Mouse (Mus musculus): Measurements from ENCODE around the gene Cmtm1. TPM values are rescaled to one million over a fixed set of nuclear protein-coding genes. Genes with fewer than 3 reads are reported as not detected.
A peak's percentile ranks its signal among the peaks of the same experiment; 100 is the strongest.
"Not testable (repeated sequence)": the region's sequence is repeated elsewhere in the genome, so short reads cannot be mapped to it uniquely, and the experiment has no call there.

Gene Cmtm1
- total RNA-seq (2021) = not detected

GRCm38 (mm10) chr8:104309441-104310155, at the start of gene Cmtm1, which contains the start of gene Gm45711:
Gene Cmtm1, minus strand, starts transcription at chr8:104310145.
Gene Gm45711, minus strand, starts transcription at chr8:104310081.
- intact Hi-C loops (cut with DNase I) = not testable (repeated sequence)
- DNase-seq (ENCODE audit: low spot score in 2 of 2) = peak; percentile 12 to 15

GRCm38 (mm10) chr8:104358637-104359036, 48.7 kb upstream of the Cmtm1 start:
- no peak for DNase-seq (ENCODE audit: low spot score in 2 of 2)
- intact Hi-C loops (cut with DNase I) = no loop called here

GRCm38 (mm10) chr8:104354504-104354903, 44.6 kb upstream of the Cmtm1 start:
- intact Hi-C loops (cut with DNase I) = no loop called here

DNA sequence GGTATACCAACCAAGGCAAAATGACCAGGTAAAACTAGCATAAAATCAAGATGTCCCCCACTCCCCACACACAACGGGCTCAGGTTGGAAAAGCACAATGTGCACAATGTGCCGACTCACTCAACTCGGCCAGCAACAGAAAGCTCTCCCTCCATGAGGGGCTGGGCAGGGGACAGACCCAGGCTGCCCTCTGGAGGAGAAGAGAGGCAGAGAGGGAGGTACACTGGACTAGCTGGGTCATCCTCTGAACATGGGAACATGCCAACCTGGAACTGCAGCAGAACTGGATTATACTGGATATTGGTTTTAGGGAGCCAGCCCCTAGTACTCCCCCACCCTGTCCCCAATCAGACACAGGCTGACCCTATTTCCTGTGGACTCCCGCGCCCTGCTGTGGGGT, 43.2 kb upstream of the Cmtm1 start:
- DNase-seq (ENCODE audit: low spot score in 2 of 2) = no peak
- intact Hi-C loops (cut with DNase I) = no loop called here

More at GRCm38 (mm10) chr8:104354504-104354903, 44.6 kb upstream of the Cmtm1 start:
- DNase-seq (ENCODE audit: low spot score in 2 of 2) = no peak

DNA sequence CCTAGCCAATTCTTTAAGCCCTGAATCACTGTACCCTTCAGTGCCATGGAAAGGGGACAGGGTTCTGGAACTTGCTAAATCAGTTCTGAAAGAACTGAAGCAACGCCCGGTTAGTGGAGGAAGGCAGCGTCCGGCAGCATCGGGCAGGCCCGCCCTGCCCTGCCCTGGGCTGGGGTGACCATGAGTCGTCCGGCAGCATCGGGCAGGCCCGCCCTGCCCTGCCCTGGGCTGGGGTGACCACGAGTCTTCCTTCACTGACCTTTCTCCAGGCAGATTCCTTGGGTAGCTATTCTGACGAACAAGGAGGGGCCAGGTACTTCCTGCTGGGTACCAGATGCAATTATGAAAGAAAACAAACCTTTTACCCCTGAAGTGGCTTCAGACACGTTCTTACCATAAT, 40.1 kb upstream of the Cmtm1 start:
- intact Hi-C loops (cut with DNase I) = no loop called here
- DNase-seq (ENCODE audit: low spot score in 2 of 2) = no peak

- DNase-seq (ENCODE audit: low spot score in 2 of 2) = no peak
- intact Hi-C loops (cut with DNase I) = loop anchor here (10.0 kb wide), 1 partner anchor 166 kb away; no protein-coding TSS in a partner anchor
These were observed 39.0 kb upstream of the Cmtm1 start for GRCm38 (mm10) chr8:104348971-104349370.

GRCm38 (mm10) chr8:104346706-104347105, 36.8 kb upstream of the Cmtm1 start:
- intact Hi-C loops (cut with DNase I) = loop anchor here (10.0 kb wide), 1 partner anchor 168 kb away; no protein-coding TSS in a partner anchor
- no peak for DNase-seq (ENCODE audit: low spot score in 2 of 2)

DNA sequence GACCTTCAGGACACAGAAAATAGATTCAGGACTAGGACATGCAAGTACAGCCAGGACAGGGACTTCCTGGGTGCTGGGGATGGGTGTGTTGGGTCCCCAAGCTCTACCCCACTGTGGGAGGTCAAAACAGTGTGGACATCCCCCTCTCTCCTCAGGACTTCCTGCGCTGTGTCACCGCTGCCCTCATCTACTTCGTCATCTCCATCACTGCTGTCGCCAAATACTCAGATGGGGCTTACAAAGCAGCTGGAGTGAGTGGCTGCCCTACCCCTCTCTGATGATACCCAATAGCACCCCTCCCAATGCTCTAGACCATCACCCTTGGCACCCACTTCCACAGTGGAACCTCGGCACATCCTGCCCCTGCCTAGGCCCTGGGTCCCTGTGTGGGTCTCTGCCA, 34.7 kb upstream of the Cmtm1 start:
- intact Hi-C loops (cut with DNase I) = loop anchor here (2.0 to 10.0 kb wide), 6 partner anchors 58 to 228 kb away; partner anchors contain the start of genes Cklf and Dync1li2
- no peak for DNase-seq (ENCODE audit: low spot score in 2 of 2)

GRCm38 (mm10) chr8:104343957-104344356, 34.0 kb upstream of the Cmtm1 start:
- DNase-seq (ENCODE audit: low spot score in 2 of 2) = peak; percentile 82 to 85
- intact Hi-C loops (cut with DNase I) = loop anchor here (2.0 to 10.0 kb wide), 7 partner anchors 58 to 228 kb away; partner anchors contain the start of genes Cklf and Dync1li2

- DNase-seq (ENCODE audit: low spot score in 2 of 2) = no peak
- intact Hi-C loops (cut with DNase I) = loop anchor here (2.0 to 10.0 kb wide), 6 partner anchors 60 to 230 kb away; partner anchors contain the start of gene Cklf
These were observed 32.5 kb upstream of the Cmtm1 start for GRCm38 (mm10) chr8:104342426-104342825.

DNA sequence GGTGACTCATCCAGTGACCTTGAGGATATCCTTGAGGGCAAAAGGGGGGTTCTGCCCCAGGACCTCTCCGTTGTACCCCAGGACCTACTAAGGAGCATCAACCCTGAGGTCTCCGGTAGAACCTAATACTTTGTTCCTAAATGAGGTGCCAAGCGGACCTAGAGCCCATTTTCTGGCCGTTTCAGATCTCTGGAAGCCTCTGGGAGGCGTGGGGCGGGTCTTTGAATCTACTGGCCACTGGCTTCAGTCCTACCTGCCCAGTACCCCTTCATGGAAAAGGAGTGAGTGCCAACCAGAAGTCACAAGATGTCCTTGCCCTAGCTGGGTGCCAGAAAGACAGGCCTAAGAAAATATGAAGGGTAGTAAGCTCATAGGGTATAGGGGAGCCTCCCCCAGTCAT, 31.7 kb upstream of the Cmtm1 start:
- intact Hi-C loops (cut with DNase I) = loop anchor here (2.0 to 10.0 kb wide), 6 partner anchors 61 to 231 kb away; partner anchors contain the start of gene Cklf
- no peak for DNase-seq (ENCODE audit: low spot score in 2 of 2)

- intact Hi-C loops (cut with DNase I) = loop anchor here (5.0 to 10.0 kb wide), 5 partner anchors 61 to 231 kb away; partner anchors contain the start of gene Cklf
- peak in 1 of 2 experiments; percentile 25 for DNase-seq (ENCODE audit: low spot score in 2 of 2)
These were observed 31.2 kb upstream of the Cmtm1 start for GRCm38 (mm10) chr8:104341106-104341561.

GRCm38 (mm10) chr8:104340233-104341105, 30.5 kb upstream of the Cmtm1 start:
- intact Hi-C loops (cut with DNase I) = loop anchor here (5.0 to 10.0 kb wide), 5 partner anchors 62 to 232 kb away; partner anchors contain the start of gene Cklf

DNA sequence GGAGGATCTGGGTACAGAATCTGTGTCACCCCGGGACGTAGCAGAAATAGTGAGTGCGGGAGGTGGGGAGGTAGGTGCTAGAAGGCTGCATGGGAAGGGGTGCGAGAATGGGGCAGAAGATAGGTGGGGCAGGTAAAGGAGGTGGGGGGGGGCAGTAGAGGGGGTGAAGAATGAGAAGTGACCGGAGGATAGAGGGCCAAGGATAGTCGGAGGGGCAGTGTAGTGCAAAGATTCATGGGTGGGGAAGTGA, 30.0 kb upstream of the Cmtm1 start:
- DNase-seq (ENCODE audit: low spot score in 2 of 2) = no peak
- intact Hi-C loops (cut with DNase I) = loop anchor here (5.0 to 10.0 kb wide), 5 partner anchors 62 to 232 kb away; partner anchors contain the start of gene Cklf

More at GRCm38 (mm10) chr8:104340233-104341105, 30.5 kb upstream of the Cmtm1 start:
- peak; percentile 59 to 69 for DNase-seq (ENCODE audit: low spot score in 2 of 2)

DNA sequence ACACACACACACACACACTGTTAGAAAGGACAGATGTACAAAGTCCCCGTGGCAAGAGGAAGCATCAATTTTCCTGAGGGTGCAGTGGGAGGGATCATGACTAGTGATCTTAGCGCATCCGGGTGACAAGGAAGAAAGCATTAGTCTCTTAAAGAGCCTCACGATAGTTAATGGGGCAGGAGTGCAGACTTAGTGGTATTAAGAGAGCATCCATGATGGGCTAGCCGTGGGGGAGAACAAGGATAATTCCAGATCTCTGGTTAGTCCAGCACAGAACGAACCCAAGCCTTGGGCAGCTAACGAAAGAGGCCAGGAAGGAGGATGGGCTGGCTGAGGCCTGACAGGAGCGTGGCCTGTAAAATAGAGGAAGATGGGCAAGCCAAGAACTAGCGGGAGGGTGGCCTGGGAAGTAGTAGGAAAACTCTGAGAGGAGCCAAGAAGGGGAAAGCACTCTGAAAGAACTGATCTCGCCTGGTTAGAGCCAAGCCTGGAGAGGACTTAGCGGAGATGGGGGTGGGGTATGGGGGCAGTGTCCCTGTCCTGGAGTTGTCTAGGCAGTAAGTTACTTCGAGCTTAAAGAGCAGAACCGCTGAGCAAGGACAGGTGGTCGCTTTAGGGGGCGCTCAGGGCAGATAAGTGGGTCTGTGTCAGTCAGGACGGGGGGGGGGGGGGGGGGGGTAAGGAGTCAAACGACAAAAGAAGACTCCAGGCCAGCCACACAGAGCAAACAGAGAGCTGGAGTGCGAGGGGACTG, 29.5 kb upstream of the Cmtm1 start, which contains the start of gene Cmtm3:
Gene Cmtm3, plus strand, starts transcription at position 182 of the 754 bp plus-strand sequence.
- intact Hi-C loops (cut with DNase I) = no loop called here
- no peak for DNase-seq (ENCODE audit: low spot score in 2 of 2)

DNA sequence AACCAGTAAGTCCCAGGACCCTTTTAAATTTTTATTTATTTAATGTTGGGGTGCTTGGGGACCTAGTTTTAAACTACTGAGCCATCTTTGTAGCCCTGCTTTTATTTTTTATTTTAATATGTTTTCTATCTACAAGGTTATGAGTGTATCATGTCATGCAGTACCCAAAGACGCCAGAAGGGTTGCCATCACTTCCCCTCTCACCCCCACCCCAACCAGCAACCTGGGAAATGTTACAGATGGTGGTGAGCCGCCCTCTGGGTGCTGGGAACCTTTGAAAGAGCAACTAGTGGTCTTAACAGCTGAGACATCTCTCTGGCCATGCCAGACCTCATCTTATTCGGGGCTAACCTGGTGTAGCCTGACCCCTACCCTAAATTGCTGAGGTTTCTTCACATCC, 27.9 kb upstream of the Cmtm1 start:
- intact Hi-C loops (cut with DNase I) = no loop called here
- DNase-seq (ENCODE audit: low spot score in 2 of 2) = no peak

DNA sequence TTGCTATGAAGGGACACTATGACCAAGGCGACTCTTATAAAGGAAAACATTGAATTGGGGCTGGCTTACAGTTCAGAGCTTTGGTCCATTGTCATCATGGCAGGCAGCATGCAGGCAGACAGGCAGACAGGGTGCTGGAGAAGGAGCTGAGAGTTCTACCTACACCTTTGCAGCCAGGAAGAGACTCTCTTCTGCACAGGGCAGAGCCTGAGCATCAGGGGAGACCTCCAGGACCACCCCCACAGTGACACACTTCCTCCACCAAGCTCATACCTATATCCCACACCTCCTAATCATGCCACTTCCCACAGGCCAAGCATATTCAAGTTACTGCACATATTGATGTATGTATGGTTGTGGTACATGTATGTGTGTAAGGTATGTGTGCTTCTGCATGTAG, 26.9 kb upstream of the Cmtm1 start:
- intact Hi-C loops (cut with DNase I) = no loop called here
- DNase-seq (ENCODE audit: low spot score in 2 of 2) = no peak

DNA sequence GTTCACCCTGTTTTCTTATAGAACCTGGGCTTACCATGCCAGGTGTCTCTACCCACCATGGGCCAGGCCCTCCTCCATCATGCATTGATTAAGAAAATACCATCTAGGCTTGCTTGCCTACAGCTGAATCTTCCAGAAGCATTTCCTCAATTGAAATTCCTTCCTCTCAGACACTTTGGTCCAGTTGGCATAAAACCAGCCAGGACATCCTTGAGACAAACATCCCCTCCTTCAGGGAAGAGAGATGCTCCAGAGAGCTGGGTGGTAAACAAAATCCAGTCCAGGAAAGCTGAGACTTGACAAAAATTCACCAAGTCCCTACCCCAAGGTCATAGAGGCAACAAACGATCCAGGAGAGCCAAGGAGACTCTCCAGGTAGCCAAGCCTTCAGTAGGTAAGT, 24.3 kb upstream of the Cmtm1 start:
- no peak for DNase-seq (ENCODE audit: low spot score in 2 of 2)
- intact Hi-C loops (cut with DNase I) = no loop called here

DNA sequence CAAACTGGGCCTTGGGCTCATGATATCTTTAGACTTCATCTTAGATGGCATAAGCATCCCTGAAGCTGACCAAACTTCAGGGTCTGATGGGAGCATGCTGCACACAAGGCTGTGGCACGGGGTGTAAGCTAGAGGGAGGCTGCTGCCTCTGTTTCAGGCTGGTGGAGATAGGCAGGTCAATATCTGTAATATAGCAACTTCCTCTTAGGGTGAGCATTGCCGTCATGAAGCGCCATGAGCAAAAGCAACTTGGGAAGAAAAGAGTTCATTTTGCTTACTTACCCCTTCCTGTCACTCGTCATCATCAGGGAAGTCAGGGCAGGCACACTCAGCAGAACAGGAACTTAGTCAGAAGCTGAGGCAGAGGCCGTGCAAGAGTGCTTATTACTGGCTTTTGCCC, 23.8 kb upstream of the Cmtm1 start:
- no peak for DNase-seq (ENCODE audit: low spot score in 2 of 2)
- intact Hi-C loops (cut with DNase I) = no loop called here
